Mouse (Mus musculus) midbrain, embryonic 15.5 days (tissue): ENCODE results near the gene Fmo1. TPM values are rescaled to one million over a fixed set of nuclear protein-coding genes. Genes with fewer than 3 reads are reported as not detected.
A peak's percentile ranks its signal among the peaks of the same experiment; 100 is the strongest.

Experiments used
- ATAC-seq: fragments of 200-750 bp; cut with Nextera tagmentation; replicated peaks from 2 replicates; pipeline ENCODE4 v1.8.0; 2017; ENCODE audit warnings: moderate TSS enrichment
- H3K27ac ChIP-seq: fragments of 300-500 bp; sonication (generic); 2 replicates; pipeline ENCODE4 v1.5.1; 2015; ENCODE audit warnings: mild to moderate bottlenecking, inconsistent platforms
- H3K27me3 ChIP-seq: fragments of 300-500 bp; sonication (generic); replicated peaks from 2 replicates; pipeline ENCODE4 v1.6.1; 2015; ENCODE audit warnings: inconsistent platforms
- H3K36me3 ChIP-seq: fragments of 300-500 bp; sonication (generic); replicated peaks from 2 replicates; pipeline ENCODE4 v1.6.1; 2015; ENCODE audit warnings: inconsistent platforms
- H3K4me1 ChIP-seq: fragments of 300-500 bp; sonication (generic); 2 replicates; pipeline ENCODE4 v1.6.1; 2015; ENCODE audit warnings: inconsistent platforms
- H3K4me2 ChIP-seq: fragments of 300-500 bp; sonication (generic); 2 replicates; pipeline ENCODE4 v1.6.1; 2015; ENCODE audit warnings: inconsistent platforms, mild to moderate bottlenecking, moderate library complexity
- H3K4me3 ChIP-seq: fragments of 300-500 bp; sonication (generic); 2 replicates; pipeline ENCODE4 v1.5.1; 2015; ENCODE audit warnings: mild to moderate bottlenecking, inconsistent platforms
- H3K9ac ChIP-seq: fragments of 300-500 bp; sonication (generic); 2 replicates; pipeline ENCODE4 v1.6.1; 2015; ENCODE audit warnings: mild to moderate bottlenecking, inconsistent platforms
- H3K9me3 ChIP-seq: fragments of 300-500 bp; sonication (generic); 2 replicates; pipeline ENCODE4 v1.6.1; 2016; ENCODE audit warnings: inconsistent platforms
- WGBS: fragments of 180-500 bp; shearing (Covaris S2); methylation state at CpG from one replicate; pipeline ENCODE4 v1.1.7; 2015; ENCODE audit warnings: mixed read lengths; 5-methylcytosine and 5-hydroxymethylcytosine counted together
- polyA plus RNA-seq: library from polyadenylated mRNA; unstranded; fragments of >200 nt; fragmentation: Nextera tagmentation; extraction: Ambion mirVana; gene quantifications from 2 replicates; pipeline ENCODE4 v1.2.1, GENCODE M21; 2015

Gene Fmo1
- polyA plus RNA-seq, 1 experiment from 2014 or later = 23.3 TPM

DNA sequence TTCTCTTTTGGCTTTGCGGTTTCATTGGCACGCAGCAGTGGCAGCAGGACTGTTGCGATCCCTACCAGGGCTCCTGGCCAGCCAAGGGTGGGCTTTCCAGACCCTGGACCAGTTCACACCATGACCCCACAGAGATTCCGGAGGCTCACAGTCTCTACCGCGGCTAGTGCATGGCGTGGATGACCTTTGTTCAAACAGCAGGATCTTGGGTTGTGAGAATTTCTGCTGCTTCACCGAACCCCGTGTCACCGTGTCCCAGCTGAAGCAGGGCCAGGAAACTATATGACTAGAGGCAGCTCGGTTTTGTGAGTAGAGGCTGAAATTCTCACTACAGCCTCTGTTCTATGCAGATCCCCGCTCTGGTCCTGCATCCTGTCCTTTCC lies 7.7 kb downstream of the Fmo1 start:
- H3K36me3 ChIP-seq = no peaks in the 10 kb centered on the region
- 47% methylated on average over 12 of the region's 12 CpGs for WGBS
- H3K4me1 ChIP-seq = 0 out of 2 replicates have a peak, but pooled peaks cover 3% of the 10 kb centered on the region
- H3K4me3 ChIP-seq = no peak overlapping the region
- peak overlapping the region; percentile 46 for H3K27ac ChIP-seq
- H3K9me3 ChIP-seq = no peaks in the 10 kb centered on the region
- peak; percentile 72 for ATAC-seq
- no peaks in the 10 kb centered on the region for H3K27me3 ChIP-seq
- H3K9ac ChIP-seq = no peak overlapping the region
- H3K4me2 ChIP-seq = peak overlapping the region; percentile 37

DNA sequence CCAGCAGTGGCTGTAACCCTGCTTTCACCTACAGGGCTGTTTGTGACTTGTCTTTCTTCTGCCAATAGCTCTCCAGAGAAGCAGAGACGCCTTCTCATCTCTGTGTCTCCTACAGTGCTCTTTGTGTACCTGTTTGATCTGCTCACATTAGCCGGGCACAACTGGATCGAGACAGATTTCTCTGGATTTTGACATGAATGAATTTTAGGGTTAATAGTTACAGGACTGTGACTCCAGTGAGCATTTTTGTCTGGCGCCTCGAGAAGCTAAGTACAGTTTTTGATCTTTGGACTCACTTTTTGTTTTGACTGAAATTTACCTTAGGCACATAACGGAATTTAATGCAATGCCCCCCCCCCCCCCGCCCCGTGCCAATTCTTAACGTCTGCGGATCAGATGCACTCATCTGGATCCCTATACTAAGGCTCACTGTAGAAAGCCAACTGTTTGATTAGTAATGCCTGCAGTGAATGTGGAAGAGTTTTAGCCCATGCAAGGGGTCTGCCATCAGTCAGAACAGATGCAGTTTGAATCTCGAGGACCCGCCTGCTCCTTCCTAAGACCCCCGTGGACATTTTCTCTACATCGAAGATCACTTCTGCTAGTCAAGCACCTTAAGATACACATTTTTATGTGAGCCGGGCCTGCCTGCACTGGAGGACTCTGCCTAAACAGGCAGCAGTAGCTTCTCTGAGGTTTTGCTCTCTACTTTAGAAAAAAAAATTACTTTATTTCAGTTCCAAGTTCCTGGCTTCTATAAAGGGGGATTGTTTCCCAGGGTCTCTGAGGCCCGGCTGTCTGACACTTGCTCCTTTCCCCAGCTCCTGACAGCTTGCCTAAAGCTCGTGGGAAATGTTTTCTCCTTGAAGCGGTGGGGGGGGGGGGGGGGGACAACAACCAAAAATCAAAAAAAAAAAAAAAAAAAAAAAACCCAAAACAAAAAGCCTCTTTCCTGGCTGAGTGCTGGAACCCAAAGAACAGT lies 8.4 kb downstream of the Fmo1 start:
- H3K4me1 ChIP-seq = 0 out of 2 replicates have a peak, but pooled peaks cover 3% of the 10 kb centered on the region
- no peaks in the 10 kb centered on the region for H3K9me3 ChIP-seq
- no peak overlapping the region for H3K9ac ChIP-seq
- peak overlapping the region; percentile 37 for H3K4me2 ChIP-seq
- H3K27me3 ChIP-seq = no peaks in the 10 kb centered on the region
- WGBS = 44% methylated on average over 18 of the region's 18 CpGs
- peak overlapping the region; percentile 57 for H3K27ac ChIP-seq
- H3K36me3 ChIP-seq = no peaks in the 10 kb centered on the region
- ATAC-seq = peak; percentile 59
- H3K4me3 ChIP-seq = no peak overlapping the region

DNA sequence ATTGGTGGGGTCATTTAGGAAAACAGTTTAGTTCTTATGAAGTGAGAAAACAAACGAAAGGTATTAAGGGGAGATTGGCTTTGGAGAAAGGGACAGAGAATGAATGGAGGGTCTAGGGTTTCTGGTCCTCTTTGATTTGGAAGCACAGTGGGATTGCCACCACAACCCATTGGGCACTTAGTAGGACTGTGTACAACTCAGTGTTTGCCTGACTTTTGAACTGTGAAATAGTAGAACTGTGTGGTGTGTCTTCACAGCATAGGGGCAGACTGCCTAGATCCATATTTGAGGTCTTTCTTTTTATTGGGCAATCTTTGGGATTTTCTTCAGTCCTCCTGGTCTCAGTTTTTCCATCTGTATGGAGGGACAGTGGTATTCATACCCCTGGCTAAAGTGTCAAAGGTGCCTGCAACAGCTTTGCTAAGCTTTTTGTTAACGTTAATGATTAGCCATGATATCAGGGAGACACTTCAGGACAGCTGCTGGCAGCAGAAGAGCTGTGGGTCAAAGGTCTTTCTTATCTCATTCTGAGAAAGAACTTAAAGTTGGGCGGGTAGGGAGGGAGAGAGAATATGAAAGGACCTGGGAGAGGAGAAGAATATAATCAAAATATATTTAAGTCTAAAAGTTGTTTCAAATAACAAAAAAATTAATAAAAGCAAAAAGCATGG lies 12.5 kb downstream of the Fmo1 start:
- ATAC-seq = no peak
- H3K27me3 ChIP-seq = no peaks in the 10 kb centered on the region
- H3K9me3 ChIP-seq = no peaks in the 10 kb centered on the region
- no peak overlapping the region for H3K9ac ChIP-seq
- 72% methylated on average over 3 of the region's 3 CpGs for WGBS
- no peak overlapping the region for H3K4me2 ChIP-seq
- H3K36me3 ChIP-seq = no peaks in the 10 kb centered on the region
- no peaks in the 10 kb centered on the region for H3K4me1 ChIP-seq
- no peak overlapping the region for H3K4me3 ChIP-seq
- H3K27ac ChIP-seq = no peak overlapping the region

DNA sequence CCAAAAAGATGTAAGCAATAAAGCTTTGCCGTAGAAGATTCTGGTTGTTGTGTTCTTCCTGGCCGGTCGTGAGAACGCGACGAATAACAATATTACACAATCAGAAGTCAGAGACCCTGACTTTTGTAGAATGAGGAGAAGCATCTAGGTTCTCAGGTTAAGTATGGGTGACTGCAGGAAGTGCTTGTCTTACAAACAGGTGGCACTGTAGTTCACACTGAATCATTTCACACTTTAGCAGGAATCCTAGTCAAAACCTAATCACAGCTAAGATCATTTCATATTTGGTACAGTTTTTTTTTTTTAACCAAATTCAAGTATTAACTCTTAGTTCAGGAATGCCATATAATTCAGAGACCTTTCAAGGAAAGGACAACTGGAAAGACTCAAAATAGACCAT lies 18.9 kb downstream of the Fmo1 start:
- H3K9ac ChIP-seq = no peak overlapping the region
- no peaks in the 10 kb centered on the region for H3K36me3 ChIP-seq
- H3K4me1 ChIP-seq = no peaks in the 10 kb centered on the region
- no peak overlapping the region for H3K27ac ChIP-seq
- H3K9me3 ChIP-seq = no peaks in the 10 kb centered on the region
- ATAC-seq = no peak
- no peak overlapping the region for H3K4me2 ChIP-seq
- H3K27me3 ChIP-seq = no peaks in the 10 kb centered on the region
- no peak overlapping the region for H3K4me3 ChIP-seq
- WGBS = 97% methylated on average over 6 of the region's 6 CpGs

DNA sequence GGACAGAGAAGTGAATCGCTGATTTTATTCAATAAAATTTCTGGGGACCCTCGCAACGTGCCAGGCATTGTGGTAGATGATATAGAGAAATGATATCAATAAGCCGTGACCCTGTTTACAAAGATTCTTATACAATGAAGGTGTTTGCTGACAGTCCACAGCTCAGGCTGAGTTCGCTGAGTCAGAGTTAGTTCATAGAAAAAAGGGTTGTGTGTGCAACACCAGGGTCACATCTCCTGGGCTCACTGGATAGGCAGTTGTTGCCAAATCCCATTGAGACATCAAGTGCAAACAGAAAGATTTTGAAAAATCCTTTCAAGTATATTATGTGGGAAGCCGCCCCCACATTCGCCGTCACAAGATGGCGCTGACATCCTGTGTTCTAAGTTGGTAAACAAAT lies 26.2 kb downstream of the Fmo1 start:
- no peaks in the 10 kb centered on the region for H3K9me3 ChIP-seq
- no peaks in the 10 kb centered on the region for H3K36me3 ChIP-seq
- no peaks in the 10 kb centered on the region for H3K27me3 ChIP-seq
- no peaks in the 10 kb centered on the region for H3K4me1 ChIP-seq
- no peak overlapping the region for H3K4me2 ChIP-seq
- H3K9ac ChIP-seq = no peak overlapping the region
- H3K27ac ChIP-seq = no peak overlapping the region
- ATAC-seq = no peak
- WGBS = 96% methylated on average over 9 of the region's 9 CpGs
- H3K4me3 ChIP-seq = no peak overlapping the region

DNA sequence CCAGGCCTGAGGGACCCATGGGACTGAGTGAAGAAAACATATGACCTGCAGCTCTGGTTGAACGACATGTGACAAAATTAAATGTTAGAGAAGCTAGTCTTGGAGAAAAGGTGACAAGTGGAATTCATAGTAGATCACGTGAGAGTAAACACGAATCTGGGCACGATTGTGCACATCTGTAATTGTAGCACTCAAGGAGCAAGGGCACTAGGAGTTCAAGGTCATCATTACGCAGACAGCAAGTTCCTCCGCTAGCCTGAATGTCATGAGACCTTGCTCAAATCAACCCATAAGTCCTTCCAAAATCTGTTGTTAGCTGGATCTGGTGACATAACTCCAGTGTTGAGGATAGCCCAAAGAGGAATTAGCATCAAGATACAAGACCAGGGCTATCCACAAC lies 27.4 kb downstream of the Fmo1 start:
- ATAC-seq = no peak
- WGBS = 95% methylated on average over 6 of the region's 6 CpGs
- no peaks in the 10 kb centered on the region for H3K27me3 ChIP-seq
- no peak overlapping the region for H3K27ac ChIP-seq
- H3K4me3 ChIP-seq = no peak overlapping the region
- H3K9ac ChIP-seq = no peak overlapping the region
- no peaks in the 10 kb centered on the region for H3K9me3 ChIP-seq
- no peaks in the 10 kb centered on the region for H3K36me3 ChIP-seq
- no peak overlapping the region for H3K4me2 ChIP-seq
- no peaks in the 10 kb centered on the region for H3K4me1 ChIP-seq

DNA sequence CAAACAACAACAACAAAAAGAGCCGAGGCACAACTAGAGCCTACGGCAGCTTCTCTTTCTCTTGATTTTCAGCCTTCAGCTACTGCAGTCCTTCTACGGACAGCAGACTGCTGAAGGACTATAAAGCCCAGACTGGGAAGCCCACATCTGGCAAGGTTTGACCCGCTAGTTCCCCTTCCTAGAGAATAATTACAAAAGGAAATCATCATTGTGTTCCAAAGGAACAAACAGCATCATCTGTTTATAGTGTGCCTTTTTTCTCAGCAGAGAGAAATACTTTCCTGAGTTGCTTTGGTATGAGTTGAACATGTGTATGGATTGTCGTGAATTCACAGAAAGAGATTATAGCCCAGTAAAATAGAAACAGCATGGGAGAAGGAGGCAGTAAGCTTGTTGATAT lies 32.1 kb downstream of the Fmo1 start:
- Histone ChIP-seq H3K4me2 (no peak overlapping the region), H3K4me1 (peaks cover 14% of the 10 kb centered on the region), H3K4me3 (no peak overlapping the region), H3K27ac (no peak overlapping the region), H3K9me3 (no peaks in the 10 kb centered on the region), H3K9ac (no peak overlapping the region), H3K36me3 (no peaks in the 10 kb centered on the region), H3K27me3 (no peaks in the 10 kb centered on the region)
- 79% methylated on average over 5 of the region's 5 CpGs for WGBS
- ATAC-seq = no peak

DNA sequence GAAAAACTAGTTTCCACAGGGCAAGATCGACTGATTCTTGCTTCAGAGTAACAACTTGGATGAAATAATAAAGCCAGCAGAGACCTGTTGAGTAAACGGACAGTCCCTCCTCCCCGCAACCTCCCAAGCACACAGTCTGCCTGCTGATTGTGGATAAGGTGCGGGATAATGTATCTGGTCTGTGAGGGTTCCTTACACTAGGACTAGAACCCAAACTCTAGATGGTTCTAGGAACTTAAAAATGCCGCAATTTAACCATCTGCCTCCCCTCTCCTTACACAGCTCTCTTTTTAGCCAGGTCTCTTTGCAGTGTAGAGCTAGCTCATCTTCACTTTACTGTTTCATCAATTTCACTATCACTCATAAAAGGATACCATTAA lies 33.8 kb downstream of the Fmo1 start:
- H3K4me3 ChIP-seq = peak overlapping the region; percentile 16
- no peaks in the 10 kb centered on the region for H3K27me3 ChIP-seq
- H3K36me3 ChIP-seq = no peaks in the 10 kb centered on the region
- peaks cover 14% of the 10 kb centered on the region for H3K4me1 ChIP-seq
- H3K4me2 ChIP-seq = peak overlapping the region; percentile 41
- no peaks in the 10 kb centered on the region for H3K9me3 ChIP-seq
- 12% methylated on average over 5 of the region's 5 CpGs for WGBS
- H3K9ac ChIP-seq = no peak overlapping the region
- peak; percentile 80 for ATAC-seq
- peak overlapping the region; percentile 69 for H3K27ac ChIP-seq

DNA sequence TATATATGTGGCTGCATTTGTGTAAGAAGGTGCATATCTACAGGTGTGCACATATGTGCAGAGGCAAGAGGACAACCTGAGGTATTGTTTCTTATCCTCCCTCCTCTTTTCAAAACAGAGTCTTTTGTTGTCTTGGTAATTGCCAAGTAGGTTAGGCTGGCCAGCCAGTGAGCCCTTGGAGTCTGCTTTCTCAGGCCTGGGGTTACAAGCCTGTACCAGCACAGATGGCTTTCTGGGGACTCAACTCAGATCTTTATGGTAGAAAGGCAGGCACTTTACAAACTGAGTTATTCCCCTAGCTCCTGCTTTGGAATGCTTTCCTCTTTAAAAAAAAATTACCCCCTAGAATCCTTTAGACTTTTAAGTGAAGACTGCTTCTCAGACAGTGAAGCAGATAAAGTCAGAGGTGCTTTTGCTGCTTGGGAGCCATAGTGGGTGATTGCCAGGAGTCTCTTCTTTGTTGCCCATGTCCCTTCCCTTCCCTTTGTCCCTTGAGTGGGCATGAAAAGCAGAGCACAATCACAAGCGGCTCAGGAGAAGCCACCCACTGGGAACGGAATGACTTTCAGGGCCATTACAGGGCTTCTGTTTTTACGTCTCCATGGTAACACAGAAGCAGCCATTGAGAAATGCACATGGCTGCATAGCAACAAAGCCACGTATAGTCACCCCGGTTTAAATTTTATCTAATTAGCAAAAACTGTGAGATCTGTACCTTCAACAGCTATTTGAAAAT lies 34.4 kb downstream of the Fmo1 start:
- WGBS = 2% methylated on average over 5 of the region's 5 CpGs
- no peaks in the 10 kb centered on the region for H3K36me3 ChIP-seq

DNA sequence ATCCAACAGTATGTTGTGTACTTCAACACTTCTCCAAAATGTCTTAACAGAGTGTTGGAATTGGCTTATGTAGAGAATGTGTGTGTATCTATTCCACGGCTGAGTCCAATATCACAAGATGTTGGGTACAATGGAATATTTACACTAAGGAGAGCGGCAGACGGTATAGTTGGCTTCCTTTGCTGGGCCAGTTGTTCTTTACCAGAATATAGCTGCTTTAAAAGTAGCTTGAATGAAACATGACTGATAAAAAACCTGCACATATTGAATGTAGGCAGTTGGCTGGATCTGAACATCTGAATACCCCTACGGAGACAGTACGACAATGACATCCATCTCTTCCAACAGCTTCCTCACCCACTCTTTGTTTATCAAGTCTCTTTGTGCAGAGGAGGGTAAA lies 47.1 kb downstream of the Fmo1 start:
- no peak for ATAC-seq
- H3K4me3 ChIP-seq = no peak overlapping the region
- WGBS = 94% methylated on average over 5 of the region's 5 CpGs

More for the DNA sequence above, 34.4 kb downstream of the Fmo1 start:
- H3K4me1 ChIP-seq = peaks cover 14% of the 10 kb centered on the region
- H3K9ac ChIP-seq = no peak overlapping the region
- H3K27me3 ChIP-seq = no peaks in the 10 kb centered on the region
- H3K27ac ChIP-seq = peak overlapping the region; percentile 69
- no peaks in the 10 kb centered on the region for H3K9me3 ChIP-seq
- ATAC-seq = peak; percentile 97
- peak overlapping the region; percentile 41 for H3K4me2 ChIP-seq
- peak overlapping the region; percentile 16 for H3K4me3 ChIP-seq

DNA sequence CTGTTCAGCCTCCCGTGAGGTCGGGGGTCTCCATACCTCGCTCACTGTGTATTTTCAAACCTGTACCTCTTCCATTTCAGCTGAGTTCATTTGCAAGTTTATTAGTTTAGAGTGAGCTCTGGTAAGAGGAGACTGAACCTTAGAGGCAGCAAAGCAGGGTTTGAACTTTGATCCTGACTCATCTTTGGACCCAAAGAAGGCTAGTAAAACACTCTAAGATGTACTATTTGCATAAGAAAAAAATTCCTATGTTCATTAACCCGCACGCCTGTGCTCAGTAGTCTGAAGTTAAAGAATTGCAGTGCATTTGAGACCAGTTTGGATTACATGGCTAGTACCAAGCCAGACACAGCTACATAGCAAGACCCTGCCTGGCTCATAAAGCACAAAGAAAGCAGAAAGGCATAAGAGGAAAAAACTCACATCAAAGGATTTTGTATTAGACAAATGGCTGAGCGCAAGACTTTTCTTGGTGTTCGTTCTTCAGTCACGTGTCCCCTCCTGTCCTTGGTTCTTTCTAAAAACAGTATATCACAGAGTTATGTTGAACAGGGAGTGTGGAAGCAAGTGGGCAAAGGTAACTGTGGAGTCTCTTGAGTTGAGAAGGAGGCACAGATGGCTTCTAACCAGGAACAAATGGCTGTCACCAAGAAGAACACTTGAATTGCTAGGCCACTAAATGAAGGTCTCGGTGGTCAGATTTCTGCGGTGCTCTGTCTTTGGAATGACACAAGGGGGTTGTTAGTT lies 50.9 kb downstream of the Fmo1 start:
- Histone ChIP-seq H3K4me3 (no peak overlapping the region), H3K4me1 (no peaks in the 10 kb centered on the region), H3K27ac (no peak overlapping the region), H3K27me3 (no peaks in the 10 kb centered on the region), H3K9ac (no peak overlapping the region), H3K36me3 (no peaks in the 10 kb centered on the region), H3K9me3 (no peaks in the 10 kb centered on the region), H3K4me2 (no peak overlapping the region)
- WGBS = 72% methylated on average over 10 of the region's 10 CpGs
- no peak for ATAC-seq

More for the DNA sequence above, 47.1 kb downstream of the Fmo1 start:
- Histone ChIP-seq H3K9ac (no peak overlapping the region), H3K4me2 (no peak overlapping the region), H3K27me3 (no peaks in the 10 kb centered on the region), H3K27ac (no peak overlapping the region), H3K36me3 (no peaks in the 10 kb centered on the region), H3K9me3 (no peaks in the 10 kb centered on the region), H3K4me1 (no peaks in the 10 kb centered on the region)

DNA sequence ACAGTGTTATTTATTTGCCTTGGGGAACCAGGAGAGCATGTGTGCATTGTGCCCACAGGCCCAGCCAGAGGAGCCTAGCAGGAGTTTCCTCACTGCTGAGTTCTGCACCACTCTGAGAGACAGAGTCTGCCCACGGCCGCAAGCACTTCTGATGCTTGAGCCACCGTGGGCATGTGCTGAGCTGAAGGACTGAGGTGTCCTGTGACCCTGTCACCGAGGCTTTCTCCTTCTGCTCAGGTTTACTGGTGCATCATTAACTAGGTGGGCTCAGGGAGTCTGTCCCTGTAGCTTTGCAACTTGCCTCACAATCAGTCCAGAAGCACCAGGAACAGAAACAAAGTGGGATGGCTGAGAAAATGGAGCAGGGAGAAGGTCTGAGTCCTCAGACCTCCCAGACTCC lies 51.5 kb downstream of the Fmo1 start:
- Histone ChIP-seq H3K4me3 (no peak overlapping the region), H3K4me1 (no peaks in the 10 kb centered on the region), H3K4me2 (no peak overlapping the region), H3K27me3 (no peaks in the 10 kb centered on the region), H3K36me3 (no peaks in the 10 kb centered on the region), H3K9ac (no peak overlapping the region), H3K27ac (no peak overlapping the region), H3K9me3 (no peaks in the 10 kb centered on the region)
- no peak for ATAC-seq
- WGBS = 62% methylated on average over 4 of the region's 4 CpGs
